Mouse (Mus musculus) MEL (cell line): ENCODE results near the gene 4930404N11Rik.

ENCODE experiments used
- CTCF ChIP-seq, 3 experiments: IDR thresholded peaks in 2 of 3; conservative IDR thresholded peaks in 1 of 3; 2 replicates each; pipeline ENCODE4 v1.5.1; 2011 to 2012; ENCODE audit warnings: low read length in 3 of 3, low read depth in 2 of 3, mild to moderate bottlenecking in 2 of 3, improper control_type of control experiment in 1 of 3, inconsistent platforms in 1 of 3, mixed read lengths in 1 of 3, moderate library complexity in 1 of 3; ENCODE audit not compliant: control insufficient read depth in 1 of 3, insufficient read depth in 1 of 3, poor library complexity in 1 of 3, severe bottlenecking in 1 of 3
- POLR2A ChIP-seq, 2 experiments: IDR thresholded peaks; 2 replicates each; pipeline ENCODE4 v1.6.1; 2011 to 2012; ENCODE audit warnings: low read length in 2 of 2, mild to moderate bottlenecking in 2 of 2, control low read depth in 1 of 2, improper control_type of control experiment in 1 of 2, low read depth in 1 of 2, moderate library complexity in 1 of 2; ENCODE audit not compliant: control insufficient read depth in 1 of 2, insufficient read depth in 1 of 2, poor library complexity in 1 of 2
- RAD21 ChIP-seq: IDR thresholded peaks from 2 replicates; pipeline ENCODE4 v1.6.1; 2011; ENCODE audit warnings: mild to moderate bottlenecking, low read depth, low read length, improper control_type of control experiment
- UBTF ChIP-seq: IDR thresholded peaks from 2 replicates; pipeline ENCODE4 v1.6.1; 2012; ENCODE audit warnings: low read depth, mild to moderate bottlenecking, inconsistent platforms, low read length, improper control_type of control experiment, moderate library complexity, borderline replicate concordance; ENCODE audit not compliant: insufficient read depth
- ZMIZ1 ChIP-seq: IDR thresholded peaks from 2 replicates; pipeline ENCODE4 v1.6.1; 2012; ENCODE audit warnings: low read depth, mild to moderate bottlenecking, inconsistent platforms, low read length, improper control_type of control experiment, moderate library complexity

- TF ChIP-seq ZMIZ1 (no peak), CTCF (IDR thresholded peaks at IDR 0.05 in 2 of 3, conservative IDR thresholded peaks at IDR 0.05 in 1 of 3; ENCODE audit: control insufficient read depth in 1 of 3, insufficient read depth in 1 of 3, low read depth in 2 of 3, low read length in 3 of 3, poor library complexity in 1 of 3, severe bottlenecking in 1 of 3) (no peak), RAD21 (no peak), POLR2A (IDR thresholded peaks at IDR 0.05; ENCODE audit: control insufficient read depth in 1 of 2, insufficient read depth in 1 of 2, low read depth in 1 of 2, low read length in 2 of 2, poor library complexity in 1 of 2) (no peak), UBTF (no peak)
These were observed 13.6 kb upstream of the 4930404N11Rik start for GRCm38 (mm10) chr10:81379183-81379553.
